Mouse (Mus musculus): ENCODE results near the gene Pknox2.

Pknox2 gene

DNA sequence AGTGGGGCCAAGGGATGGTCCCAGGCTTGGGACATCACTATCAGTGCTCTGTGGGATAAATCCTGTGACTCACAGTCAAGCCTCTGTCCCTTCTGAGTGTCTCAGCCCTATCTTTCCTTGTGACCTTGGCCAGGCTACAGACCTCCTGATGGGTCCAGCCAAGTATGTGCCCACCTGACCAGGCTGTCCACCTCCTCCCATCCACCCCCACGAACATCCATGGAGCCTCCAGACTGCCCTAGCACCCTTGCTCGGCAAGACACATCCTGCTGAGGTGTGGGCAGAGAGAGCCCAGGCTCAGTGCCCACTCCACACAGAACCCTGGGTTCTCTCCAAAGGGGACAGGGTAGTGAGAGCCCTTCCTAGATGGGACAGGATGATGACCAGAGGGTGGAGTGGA is 204.6 kb downstream of the Pknox2 start:
- CTCF ChIA-PET: no interaction called here

DNA sequence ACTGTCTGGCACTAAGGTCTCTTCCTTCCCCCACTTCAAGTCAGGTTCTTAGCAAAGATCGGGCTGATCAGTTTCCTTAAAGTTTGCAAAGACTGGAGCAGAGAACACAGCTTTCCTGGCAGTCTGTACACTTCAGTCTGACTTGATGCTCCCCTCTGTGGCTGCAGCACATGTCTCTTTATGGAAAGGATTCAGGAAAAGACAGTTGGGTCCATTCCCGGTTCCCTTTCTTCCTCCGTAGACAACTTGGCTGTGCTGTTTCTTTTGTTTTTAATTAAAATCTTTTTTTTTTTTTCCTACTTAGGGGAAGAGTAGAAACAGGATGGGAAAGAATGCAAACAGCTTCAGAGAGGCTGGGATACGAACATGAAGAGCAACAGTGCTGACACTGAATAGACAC is 205.1 kb downstream of the Pknox2 start:
- CTCF ChIA-PET: no interaction called here

- CTCF ChIA-PET: no interaction called here
Observed at GRCm38 (mm10) chr9:36941565-36941964, 205.6 kb downstream of the Pknox2 start.

- CTCF ChIA-PET: no interaction called here
Observed at GRCm38 (mm10) chr9:36938601-36939078, 208.6 kb downstream of the Pknox2 start.

- CTCF ChIA-PET: no interaction called here
Observed at GRCm38 (mm10) chr9:36933813-36934493, 213.3 kb downstream of the Pknox2 start.

DNA sequence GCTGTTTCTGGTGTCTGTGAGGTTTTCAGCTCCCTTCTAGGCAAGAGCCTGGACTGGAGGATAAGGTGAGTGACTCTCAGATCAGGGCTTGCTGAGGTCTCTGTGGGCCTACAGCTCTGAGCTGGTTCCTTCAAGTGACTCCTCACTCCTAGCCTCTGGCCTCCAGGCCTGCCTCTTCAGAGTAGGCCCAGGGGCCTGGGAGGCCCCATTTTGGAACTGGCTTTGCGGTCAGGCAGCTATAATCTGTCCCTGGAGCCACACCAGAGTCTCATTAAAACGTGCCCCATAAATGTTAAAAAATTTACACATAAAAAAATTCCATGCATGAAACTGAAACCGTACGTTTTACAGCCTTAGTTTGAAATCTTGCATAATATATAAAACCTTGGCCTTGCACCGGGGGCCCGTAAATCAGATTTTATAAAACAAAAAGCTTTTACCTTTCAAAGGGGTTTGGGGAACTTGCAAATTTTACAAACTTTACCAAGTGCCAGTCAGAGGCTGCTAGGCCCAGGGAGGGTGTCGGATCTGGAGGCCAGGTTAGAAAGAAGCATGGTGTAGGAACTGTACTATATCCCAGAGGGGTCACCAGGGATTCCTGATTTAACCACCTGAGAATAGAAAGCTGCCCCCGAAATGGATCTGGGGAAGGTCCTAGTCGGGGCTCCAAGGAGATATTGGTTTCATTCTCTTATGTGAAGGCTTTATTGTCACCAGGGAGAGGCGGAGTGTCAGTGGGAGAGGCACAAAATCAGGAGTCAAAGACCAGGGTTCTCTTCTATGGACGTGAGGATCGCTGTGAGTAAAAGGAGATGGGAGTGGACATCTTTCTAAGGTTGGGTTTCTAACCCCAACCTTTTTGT is 214.0 kb downstream of the Pknox2 start:
- CTCF ChIA-PET: no interaction called here

- CTCF ChIA-PET: no interaction called here
Observed at GRCm38 (mm10) chr9:36931657-36932056, 215.6 kb downstream of the Pknox2 start.

DNA sequence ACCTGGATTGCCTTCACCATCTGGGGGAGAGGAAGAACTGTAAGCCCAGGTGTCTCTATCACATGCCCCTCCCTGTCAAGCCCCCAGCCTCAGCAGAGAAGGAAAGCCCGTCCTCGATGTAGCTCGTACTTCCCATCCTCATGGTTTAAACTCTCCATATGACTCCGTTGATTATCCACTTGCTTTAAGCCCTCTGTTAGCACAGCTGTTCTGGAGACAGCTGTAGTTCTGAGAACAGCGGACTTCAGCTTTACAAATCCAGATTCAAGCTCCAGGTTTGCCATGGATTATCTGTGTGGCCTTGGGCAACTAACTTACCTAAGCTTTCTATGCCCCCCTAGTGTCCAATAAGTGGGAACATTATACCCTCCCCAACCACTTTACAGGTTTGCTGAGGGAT is 223.5 kb downstream of the Pknox2 start:
- CTCF ChIA-PET: no interaction called here

- CTCF ChIA-PET: no interaction called here
Observed at GRCm38 (mm10) chr9:36921718-36922415, 225.3 kb downstream of the Pknox2 start.

- CTCF ChIA-PET: interaction anchor here (0.6 to 0.7 kb wide), 2 partner anchors 61 to 357 kb away, joined by 3 read pairs; no protein-coding TSS in a partner anchor
Observed at GRCm38 (mm10) chr9:36919472-36919871, 227.7 kb downstream of the Pknox2 start.

- CTCF ChIA-PET: interaction anchor here (0.7 kb wide), 1 partner anchor 62 kb away, joined by 3 read pairs; no protein-coding TSS in a partner anchor
Observed at GRCm38 (mm10) chr9:36918582-36918981, 228.6 kb downstream of the Pknox2 start.

DNA sequence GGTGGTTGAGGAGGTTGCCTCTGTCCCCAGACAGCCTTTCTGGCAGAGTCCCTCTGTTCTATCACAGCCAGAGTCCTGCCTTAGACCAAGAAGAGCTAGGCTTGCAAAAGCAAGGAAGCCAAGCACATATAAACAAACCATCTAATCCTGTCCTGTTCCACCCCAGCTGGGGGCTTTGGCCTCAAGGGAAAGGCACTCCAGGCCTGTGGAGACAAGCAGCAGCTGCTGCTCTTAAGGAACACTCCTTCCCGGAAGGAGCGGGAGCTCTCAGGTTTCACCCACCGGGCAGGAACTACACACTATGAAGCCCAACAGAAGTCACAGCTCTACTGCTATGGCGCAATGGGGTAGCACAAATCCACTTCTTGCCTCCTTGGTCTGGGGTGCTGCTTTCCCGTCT is 230.3 kb downstream of the Pknox2 start:
- CTCF ChIA-PET: no interaction called here

DNA sequence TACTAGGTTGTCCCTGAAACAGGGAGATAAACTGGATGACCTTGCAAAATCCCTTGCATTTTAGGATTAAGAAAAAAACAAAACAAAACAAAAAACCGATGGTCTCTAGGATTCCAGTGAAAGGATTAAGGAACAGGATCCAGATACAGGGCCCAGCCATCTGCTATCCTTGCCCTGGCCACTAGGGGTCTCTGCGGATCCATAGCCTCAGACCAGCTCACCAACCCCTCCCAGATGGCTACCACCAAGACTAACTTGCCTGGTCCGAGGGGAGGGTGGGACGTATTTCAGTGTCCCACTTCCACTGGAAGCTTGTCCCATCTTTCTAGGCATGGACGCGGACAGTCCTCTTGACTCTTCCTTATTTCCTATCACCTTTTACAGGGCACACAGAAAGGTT is 230.8 kb downstream of the Pknox2 start:
- CTCF ChIA-PET: no interaction called here

DNA sequence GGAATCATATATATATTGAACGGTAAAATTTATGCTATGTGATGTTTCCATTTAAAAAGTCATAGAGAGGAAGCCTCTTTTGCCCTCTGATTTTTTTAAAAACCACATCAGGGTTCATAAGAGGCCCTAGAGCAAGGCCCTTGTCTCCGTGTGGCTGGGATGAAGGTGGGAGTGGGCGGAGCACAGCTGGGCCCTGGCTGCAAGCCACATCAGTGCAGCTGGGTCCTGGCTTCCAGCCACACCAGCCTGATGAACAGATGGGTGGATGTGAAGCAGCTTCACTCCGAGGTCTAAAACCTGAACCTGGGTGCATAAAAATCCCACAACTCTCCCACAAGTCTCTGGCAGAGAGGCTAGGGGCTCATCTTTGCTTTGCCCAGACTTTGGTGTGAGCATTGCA is 241.8 kb downstream of the Pknox2 start:
- CTCF ChIA-PET: no interaction called here

DNA sequence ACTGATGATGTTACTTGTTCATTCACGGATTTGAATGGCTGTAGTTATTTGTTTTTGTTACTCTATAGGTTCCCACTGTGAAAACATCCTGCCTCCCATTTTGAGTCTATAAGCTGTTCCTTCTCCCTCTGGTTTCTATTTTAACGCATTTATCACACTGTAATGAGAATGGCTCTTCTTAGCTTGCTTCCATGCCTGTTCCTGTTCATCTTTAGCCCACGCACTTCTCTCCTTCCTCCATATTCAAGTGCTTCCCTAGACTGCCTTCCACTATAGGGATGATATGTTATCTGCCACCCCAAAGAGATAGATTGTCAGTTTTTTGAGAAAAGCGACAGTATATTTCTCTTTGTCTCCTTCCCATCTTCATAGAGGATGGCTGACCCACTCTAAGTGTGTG is 246.7 kb downstream of the Pknox2 start:
- CTCF ChIA-PET: interaction anchor here (0.5 kb wide), 1 partner anchor 11 kb away, joined by 5 read pairs; no protein-coding TSS in a partner anchor

DNA sequence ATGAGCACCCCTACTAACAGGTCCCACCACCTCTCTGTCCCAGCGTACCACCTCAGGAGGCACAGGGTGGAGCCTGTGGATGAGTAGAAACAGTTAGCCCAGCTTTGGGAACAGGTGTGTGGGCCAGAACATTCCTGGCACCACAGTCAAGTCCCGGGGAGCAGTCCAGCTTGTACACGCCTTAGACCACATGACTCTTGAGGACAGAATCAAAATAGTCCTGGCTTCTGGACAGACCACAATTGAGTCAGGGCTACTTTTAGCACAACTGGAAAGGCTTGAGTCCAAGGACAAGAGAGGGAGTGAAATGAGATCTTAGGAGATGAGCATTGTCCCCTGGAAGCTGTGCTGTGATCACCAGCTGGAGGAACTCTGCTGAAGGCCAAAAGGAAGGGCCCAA is 248.6 kb downstream of the Pknox2 start:
- CTCF ChIA-PET: no interaction called here

DNA sequence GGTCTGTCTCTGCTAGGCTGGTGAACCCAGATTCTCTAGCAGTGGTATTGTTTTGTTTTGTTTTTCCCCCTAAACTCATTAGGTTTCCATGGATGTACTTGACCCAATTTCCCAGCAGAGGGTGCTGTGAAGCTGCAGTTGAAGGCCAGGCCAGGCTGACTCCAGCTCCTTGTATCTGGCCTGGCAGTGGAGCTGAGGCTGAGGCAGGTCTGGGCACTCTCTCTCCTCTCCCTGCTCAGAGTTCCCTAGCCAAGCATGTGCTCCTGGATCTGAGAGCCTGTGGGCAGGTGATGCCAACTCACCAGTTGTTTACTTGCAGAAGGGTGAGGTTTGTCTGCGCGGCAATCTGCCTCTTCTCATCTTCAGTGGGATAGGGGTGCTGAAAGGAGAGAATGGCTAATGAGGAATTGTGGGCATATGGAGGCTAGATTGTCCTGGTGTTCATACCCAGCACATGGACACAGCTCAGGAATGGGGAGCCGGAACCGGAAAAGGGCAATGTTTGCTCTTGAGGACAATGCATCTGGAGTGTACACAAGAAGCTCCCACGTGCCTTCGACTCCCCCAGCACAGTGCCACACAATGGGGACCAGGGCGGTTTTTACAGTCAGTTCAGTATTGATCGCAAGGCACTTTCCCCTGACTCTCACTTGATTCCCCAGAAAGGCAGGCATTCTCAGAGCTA is 252.1 kb downstream of the Pknox2 start:
- CTCF ChIA-PET: no interaction called here

DNA sequence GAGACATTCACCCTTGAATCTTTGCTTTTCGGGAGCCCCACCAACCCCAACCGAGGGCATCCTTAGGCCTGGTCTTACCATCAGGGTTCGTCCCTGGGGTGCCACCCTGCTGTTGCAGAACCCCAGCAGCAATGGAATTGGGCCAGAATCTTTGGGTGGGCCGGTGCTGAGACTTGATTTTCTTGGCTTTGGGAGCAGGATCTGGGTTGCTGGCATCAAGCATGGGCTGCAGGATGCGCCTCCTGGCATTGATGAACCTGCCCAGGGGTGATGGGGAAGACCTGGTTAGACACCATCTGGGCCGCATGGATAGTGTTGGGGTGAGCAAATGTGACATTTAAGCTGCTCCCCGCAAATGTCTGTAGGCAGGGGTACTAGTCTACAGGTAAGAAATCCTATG is 253.0 kb downstream of the Pknox2 start:
- CTCF ChIA-PET: no interaction called here

GRCm38 (mm10) chr9:36893413-36893990 is 253.7 kb downstream of the Pknox2 start:
- CTCF ChIA-PET: no interaction called here

DNA sequence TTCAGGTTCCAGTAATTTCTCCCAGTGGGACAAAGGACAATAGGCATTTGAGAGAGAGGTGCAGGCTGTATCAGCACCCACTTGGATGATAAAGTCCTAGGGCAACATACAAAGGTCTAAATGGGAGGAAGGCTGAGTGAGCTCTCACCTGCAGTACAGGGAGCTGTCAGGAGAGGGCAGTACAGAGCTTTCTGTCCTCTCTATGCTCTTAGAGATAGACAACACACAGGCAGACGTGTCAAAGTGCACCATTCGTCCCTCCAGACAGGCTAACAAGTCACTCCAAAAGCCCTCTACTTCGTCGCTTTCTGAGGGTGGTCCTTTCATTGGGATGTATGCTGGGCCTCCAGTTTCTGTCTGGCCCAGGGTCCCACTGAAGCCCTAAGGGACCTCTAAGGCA is 256.7 kb downstream of the Pknox2 start:
- CTCF ChIA-PET: no interaction called here

GRCm38 (mm10) chr9:36885237-36885636 is 262.0 kb downstream of the Pknox2 start:
- CTCF ChIA-PET: no interaction called here

DNA sequence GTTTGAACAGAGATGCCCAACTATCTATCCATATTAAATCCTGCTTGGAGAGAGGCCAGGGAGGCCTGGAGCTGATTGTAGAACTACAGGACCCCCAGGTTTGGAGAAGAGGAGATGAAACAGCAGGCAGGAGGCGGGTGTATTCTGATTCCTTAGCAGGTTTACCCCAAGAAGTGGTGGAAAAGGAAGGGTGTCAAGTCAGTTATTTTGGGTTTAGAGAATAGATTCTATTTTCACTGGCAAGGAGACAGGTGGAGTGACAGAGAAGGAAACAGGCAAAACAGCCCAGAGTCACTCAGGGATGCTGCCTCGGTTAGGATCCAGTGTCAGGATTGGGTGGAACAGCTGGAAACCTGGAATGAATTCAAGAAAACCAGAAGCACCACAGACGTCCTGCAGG is 263.6 kb downstream of the Pknox2 start:
- CTCF ChIA-PET: no interaction called here
